Mouse (Mus musculus) neutrophil, adult 5-6 weeks (primary cell): Measurements from ENCODE around the gene Tmem160. TPM values are rescaled to one million over a fixed set of nuclear protein-coding genes. Genes with fewer than 3 reads are reported as not detected.

Experiments
- ATAC-seq: fragments of 151-379, 151-347 bp; 2 replicates; pipeline ENCODE4 v1.8.0; 2017; ENCODE audit warnings: mild to moderate bottlenecking, moderate TSS enrichment; ENCODE audit not compliant: insufficient number of reproducible peaks, poor library complexity, low FRiP score, severe bottlenecking; ENCODE audit errors: extremely low read depth
- total RNA-seq: library from RNA; stranded (forward); fragments of 200-1000 nt; gene quantifications from 2 replicates; pipeline ENCODE4 v1.2.3, GENCODE M21; 2017

Tmem160 gene
- total RNA-seq, 1 experiment from 2014 or later = 5.8 TPM

DNA sequence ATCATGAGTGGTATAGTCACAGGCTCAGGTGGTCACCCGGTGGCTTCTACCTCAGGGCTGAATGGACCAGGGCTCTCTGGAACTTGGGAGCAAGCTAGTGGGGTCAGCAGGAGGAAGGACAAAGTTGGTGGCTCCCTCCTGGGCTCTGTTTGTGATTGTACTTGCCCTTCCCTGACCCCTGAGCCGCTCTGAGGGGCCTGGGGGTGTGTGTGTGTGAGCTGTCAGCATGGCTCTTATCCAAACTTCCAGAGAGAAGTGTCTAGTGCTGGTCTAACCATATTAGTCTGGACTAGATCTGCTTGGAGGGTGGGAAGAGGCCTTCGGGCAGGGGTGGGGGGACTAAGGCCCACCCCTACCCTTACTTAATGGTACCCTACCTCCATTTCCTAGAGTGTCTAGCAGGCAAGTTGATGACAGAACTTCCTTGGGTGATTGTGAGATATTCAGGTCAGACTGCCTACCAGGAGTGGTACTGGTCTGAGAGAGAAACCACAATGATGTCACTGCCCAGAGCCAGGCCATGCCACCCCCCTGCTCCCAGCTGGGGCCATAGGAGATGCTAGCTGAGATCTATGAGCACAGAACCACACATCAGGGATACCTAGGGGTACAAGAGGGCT lies 19.1 kb upstream of the Tmem160 start:
- ATAC-seq = no peak

DNA sequence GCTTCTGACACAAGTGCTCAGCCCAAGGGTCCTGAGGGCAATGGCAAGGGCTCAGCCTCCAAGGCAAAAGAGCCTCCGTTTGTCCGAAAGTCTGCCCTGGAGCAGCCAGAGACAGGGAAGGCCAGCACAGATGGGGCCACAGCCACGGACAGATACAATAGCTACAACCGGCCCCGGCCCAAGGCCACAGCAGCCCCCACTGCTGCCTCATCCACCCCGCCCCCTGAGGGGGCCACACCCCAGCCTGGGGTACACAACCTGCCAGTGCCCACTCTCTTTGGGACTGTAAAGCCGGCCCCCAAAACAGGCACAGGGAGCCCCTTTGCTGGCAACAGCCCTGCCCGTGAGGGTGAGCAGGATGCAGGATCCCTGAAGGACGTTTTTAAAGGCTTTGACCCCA lies 17.5 kb upstream of the Tmem160 start:
- ATAC-seq = no peak

DNA sequence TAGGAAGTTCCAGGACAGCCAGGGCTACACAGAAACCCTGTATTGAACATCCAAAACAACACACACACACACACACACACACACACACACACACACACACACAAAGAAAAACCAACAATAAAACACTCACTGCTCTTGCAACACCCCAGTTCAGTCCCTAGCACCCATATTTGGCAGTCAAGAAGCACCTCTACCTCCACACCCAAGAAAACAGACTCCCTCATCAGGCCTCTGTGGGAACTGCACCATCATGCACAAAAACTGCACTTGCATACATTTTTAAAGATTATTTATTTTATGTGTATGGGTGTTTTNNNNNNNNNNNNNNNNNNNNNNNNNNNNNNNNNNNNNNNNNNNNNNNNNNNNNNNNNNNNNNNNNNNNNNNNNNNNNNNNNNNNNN lies 11.3 kb upstream of the Tmem160 start:
- peak; percentile 60; the same call in 1 of the 2 replicates for ATAC-seq

DNA sequence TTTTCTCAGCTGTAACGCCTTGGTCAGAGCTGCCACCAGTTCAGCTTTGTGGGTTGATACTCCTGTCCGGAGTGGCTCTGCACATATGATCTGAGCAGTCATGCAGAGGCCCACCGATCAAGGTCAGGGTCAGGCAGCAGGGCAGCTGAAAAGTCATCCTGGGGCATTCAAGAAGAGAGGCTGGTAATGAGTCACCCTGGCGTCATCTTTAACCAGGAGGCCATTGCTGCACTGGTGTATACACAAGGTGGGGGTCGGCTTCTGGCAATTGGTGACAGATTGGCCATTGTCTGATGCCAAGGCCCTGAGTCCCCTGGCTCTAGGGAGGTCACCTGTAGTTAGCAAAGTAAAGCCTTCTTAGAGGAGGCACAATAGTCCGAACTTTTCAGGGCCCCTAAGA lies 923 bp upstream of the Tmem160 start:
- ATAC-seq = no peak

DNA sequence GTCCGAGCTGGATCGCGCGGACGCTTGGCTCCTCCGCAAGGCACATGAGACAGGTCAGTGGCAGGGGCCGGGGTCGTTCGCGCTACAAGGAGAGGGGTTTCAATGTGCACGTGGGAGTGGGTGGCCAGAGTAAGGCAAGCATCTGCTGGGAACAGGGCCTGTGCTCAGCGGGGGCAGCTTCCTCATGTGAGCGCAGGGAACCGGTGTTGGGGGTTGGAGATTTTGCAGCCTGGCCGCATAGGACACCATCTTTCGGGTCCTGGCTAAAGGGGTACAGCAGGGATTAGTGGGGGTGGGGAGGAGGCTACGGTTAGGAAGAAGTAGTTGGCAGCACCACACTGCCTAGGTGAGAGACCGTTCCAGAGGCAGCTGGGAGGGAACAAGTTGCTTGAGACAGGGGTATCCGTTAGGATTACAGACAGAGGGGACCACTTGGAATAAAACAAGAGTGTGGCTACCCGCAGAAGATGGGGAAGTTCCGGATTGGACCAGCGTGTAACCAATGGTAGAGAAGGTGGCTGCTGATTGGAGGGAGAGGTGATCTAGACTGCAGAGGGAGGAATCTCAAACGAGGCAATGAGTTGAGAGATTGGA lies 636 bp downstream of the Tmem160 start:
- no peak for ATAC-seq

DNA sequence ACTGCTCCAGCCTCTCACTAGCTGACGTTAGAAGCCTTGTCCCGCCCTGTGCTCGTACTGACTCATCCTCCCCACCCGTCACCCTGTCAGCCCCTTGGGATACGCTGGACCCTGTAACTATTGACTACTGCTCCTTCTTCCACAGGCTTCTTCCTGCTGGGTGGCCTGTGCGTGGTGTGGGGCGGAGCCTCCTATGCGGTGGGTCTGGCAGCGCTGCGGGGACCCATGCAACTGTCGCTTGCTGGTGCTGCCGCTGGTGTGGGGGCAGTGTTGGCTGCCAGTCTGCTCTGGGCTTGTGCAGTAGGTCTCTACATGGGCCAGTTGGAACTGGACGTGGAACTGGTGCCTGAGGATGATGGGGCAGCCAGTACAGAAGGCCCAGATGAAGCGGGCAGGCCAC lies 2.4 kb downstream of the Tmem160 start:
- ATAC-seq = no peak

DNA sequence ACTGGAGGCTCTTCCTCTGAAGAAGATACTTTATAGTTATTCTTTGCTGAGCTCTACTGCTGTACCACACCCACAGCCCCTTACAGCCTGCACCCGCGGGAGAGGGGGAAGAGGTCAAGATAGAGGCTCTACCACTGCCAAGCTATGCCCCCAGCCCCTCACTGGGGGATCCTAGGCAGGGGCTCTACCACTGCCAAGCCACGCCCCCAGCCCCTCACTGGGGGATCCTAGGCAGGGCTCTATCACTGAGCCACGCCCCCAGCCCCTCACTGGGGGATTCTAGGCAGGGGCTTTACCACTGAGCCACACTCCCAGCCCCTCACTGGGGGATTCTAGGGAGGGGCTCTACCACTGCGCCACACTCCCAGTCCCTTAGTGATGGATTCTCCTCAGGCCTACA lies 3.7 kb downstream of the Tmem160 start:
- no peak for ATAC-seq

DNA sequence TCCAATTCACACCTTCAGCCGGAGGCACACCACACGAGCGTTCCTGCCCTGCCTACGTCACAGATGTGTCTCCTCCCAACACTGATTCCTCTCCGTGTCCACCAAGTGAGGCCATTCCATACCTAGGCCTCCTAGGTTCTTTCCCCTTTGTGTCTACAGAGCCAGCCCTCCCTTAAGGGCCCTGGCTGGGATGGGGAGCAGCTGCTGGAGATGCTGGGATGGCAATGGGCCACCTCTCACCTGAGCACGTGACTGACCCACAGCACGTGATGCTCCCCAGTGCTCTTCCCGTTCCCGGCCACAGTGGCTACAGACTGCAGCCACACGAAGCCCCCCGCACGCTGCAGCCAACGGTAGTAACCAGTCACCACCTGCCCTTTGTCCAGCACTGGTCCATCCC lies 8.0 kb downstream of the Tmem160 start:
- ATAC-seq = no peak

DNA sequence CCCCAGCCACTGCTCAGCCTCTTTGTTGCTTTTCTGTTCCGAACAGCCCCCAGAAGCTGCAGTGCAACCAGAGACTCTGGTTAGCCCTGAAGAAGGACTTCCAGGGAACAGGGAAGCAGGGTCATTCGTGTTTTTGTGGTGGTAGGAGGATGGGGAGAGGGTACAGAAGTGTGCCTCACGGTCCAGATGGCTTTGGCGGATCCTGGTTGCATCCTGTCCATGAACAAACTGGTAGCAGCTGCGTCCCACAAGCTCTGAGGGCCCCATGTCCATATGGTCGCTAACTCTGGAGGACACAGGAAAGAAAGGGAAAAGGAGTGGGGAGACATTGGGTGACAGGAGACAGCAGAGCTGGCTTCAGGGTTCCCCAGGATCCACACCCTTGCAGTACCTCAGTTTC lies 8.6 kb downstream of the Tmem160 start:
- ATAC-seq = no peak

DNA sequence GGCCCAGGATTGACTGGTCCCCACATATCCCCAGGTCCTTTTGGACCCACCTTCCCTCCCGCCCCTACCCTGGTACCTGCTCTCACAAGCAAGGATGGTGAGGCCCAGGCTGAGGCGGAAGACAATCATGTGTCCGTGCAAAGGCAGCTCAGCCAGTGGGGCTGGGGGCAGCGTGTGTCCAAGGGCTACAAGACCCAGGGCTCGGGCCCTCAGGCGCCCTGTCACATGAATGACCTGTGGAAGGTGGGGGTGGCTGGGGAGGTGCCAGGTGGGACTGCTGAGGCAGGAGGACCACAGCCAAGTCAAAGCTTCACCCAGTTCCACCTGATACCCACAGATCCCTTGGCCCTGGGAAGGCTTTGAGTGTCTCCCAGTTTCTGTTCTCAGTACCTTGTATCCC lies 9.1 kb downstream of the Tmem160 start:
- ATAC-seq = no peak

DNA sequence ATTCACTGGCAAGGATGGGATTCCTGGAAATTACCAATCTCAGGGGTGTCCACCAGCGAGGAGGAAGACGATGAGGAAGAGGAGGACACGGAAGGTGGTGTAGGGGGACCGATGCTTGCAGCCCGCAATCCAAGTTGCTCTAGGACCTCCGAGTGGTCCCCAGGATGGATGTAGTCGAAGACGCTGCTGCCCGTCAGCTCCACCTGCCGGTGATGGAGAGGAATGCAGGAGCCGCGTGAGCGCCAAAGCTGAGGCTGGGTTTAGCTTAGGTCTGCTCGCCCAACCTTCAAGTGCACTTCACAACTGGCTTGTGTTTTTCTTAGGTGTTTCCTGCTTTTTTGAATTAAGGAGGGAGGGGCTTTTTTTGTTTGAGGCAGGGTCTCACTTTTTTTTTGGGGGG lies 10.6 kb downstream of the Tmem160 start:
- ATAC-seq = peak; percentile 67; the same call in 1 of the 2 replicates

DNA sequence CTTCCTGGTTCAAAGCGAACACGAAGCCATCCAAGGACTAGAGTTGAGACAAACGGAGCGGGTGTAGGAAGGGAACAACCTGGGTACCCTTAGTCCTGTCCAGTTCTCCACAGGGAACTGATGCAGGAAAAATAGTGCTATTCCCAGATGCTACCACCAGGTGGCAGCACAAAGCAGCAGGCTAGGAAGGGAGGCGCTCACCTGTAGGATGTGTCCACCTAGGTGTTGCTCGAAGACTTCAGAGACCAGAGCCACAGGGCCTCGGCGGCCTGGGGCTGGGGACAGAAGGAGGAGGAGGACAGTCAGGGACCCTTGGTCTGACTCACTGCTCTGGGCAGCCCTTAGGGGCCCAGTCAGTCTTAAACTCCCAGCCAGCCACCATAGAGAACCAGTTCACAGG lies 12.6 kb downstream of the Tmem160 start:
- ATAC-seq = peak; percentile 47; the same call in 1 of the 2 replicates

DNA sequence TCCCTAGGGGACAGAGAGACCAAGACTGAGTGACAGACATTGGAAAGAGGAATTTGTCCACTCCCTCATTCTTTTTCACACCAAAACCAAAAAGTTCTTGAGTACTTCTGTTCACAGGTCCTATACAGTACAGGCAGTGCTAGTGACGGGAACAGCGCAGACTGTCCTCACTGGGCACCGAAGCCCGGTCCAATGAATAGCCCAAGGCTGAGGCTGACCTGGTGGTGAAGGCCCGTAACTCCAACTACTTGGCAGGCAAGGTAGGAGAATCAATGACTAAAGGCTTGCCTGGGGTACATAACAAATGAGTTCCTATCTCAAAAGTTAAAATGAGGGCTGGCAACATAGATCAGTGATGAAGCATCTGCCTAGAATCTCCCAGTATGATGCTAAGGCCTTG lies 13.0 kb downstream of the Tmem160 start:
- no peak for ATAC-seq

DNA sequence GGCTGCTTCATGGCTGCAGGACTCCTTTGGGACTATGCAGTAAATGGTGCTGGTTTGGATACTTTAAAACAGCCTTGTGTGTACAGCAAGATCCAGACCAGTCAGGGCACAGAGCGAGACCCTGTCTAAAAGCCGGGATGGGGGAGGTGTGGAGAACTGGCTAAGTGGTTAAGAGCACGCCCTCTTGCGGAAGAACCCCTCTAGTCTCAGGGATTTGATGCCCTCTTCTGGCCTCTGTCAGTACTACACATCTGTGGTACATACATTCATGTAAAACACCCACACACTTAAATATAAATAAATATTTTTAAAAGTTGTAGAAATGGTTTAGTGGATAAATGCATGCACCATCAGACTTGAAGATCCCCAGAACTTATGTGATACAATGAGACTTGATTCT lies 14.0 kb downstream of the Tmem160 start:
- no peak for ATAC-seq

DNA sequence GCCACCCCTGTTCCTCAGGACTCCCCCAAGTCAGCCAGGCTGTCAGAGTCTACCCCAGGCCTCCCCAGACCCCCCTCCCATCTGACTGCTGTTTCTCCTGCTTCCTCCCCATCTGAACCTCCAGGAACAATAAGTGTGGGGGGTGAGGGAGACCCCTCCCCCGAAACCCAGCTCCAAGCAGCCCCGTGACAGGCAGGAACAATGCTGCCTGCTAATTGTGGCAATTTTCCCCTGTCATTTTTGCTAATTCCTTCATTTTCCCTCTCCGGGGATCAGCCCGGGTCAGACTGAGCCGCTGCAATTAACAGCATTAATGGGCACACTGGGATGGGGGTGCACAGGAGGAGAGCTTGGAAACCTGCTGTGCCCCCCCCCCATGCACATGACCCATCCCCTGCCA lies 15.5 kb downstream of the Tmem160 start:
- ATAC-seq = no peak

DNA sequence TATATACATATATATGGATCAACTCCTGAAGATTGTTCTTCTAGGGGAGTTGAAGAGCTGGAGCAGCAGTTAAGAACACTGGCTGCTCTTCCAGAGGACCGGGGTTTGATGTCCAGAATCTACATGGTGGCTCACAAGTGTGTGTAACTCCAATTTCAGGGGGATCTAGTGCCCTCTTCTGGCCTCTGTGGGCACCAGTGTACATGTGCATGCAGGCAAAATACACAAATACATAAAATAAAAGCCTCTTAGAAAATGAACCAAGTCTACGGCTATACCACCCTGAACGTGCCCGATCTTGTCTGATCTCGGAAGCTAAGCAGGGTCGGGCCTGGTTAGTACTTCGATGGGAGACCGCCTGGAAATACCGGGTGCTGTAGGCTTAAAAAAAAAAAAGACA lies 19.0 kb downstream of the Tmem160 start:
- no peak for ATAC-seq

DNA sequence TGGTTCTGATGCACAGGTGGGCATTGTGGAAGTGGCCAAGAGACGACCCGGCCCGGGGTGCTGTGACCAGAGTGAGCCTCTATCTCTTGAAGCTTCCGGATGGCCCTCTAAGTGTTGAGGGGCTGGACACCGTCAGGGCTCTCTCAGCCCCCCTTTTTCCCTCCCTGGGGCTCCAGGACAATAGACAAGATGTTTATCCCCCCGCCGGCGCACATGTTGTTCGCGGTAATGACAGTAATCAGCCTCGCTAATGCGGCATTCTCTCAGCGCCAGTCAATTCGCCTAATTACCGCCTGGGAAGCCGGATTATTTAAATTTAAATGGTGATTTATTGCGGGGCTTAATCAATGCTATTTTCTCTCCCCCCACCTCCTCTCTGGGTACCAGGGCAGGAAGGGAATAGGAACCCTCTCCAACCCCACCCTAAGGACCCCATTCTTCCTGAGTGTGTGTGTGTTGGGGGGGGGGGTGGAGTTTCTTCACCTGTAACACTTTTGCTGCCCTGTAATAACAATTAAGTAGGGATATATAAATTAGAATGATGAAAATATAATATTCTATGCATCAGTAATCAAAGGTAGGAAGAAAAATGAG lies 19.6 kb downstream of the Tmem160 start:
- ATAC-seq = no peak

DNA sequence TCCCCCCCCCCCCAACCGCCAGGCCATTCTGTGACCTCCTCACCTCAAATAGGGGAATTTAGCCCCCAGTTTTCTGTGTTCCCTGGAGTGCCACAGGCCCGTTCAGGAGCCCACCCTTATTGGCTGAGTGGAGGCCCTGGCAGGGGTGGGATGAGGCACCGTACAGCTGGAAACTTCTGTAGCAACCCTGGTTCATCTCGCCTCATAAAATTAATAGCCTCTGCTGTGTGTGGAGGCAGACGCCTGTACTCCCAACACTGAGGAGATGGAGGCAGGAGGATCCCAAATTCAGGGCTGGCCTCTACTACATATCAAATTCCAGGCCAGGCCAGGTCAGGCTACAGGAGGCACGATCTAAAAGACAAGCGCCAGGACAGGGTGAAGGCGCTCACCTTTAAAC lies 21.3 kb downstream of the Tmem160 start:
- no peak for ATAC-seq

DNA sequence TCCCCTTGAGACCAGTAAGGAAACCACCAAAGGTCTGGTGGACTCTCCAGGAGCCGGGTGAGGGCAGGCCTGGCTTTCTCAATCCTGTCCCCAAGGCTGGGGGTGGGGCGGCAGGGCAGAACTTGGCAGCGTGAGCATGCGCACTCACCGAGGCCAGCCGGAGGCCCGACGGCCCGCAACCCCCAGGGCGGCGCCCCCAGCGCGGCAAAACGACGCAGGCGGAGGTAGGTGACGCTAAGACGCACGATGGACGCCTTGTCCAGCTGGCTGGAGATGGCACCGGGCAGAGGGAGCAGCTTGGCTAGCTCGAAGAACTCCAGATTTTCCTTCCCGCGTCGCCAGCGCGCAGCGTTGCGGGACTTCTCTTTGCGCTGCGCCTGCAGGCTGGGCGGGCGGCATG lies 21.9 kb downstream of the Tmem160 start:
- ATAC-seq = no peak

DNA sequence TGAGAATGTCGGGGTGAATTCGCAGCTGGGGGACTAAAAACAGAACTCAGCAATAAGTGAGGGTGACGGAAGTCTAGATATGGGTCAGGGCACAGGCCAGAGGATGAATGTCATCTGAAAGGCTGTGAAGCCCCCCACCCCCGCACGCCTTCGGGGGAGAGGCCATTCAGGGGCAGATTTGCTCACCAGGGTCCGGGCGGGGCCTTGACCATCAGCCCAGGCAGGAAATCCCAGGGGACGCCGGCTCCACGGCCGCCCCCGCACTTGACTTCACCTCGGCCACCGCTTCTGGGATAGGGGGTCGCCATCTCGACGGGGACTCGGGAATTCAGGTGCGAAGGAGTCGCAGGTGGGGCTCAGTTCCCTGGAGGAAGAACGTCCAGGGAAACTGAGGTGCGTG lies 22.7 kb downstream of the Tmem160 start:
- ATAC-seq = no peak
